Mouse (Mus musculus): ENCODE measurements around the gene 1700042G07Rik. TPM values are rescaled to one million over a fixed set of nuclear protein-coding genes. Genes with fewer than 3 reads are reported as not detected.

1700042G07Rik gene
- polyA plus RNA-seq (2012; ENCODE audit: insufficient read depth, insufficient read length, missing spikeins): not detected in 2 replicates

DNA sequence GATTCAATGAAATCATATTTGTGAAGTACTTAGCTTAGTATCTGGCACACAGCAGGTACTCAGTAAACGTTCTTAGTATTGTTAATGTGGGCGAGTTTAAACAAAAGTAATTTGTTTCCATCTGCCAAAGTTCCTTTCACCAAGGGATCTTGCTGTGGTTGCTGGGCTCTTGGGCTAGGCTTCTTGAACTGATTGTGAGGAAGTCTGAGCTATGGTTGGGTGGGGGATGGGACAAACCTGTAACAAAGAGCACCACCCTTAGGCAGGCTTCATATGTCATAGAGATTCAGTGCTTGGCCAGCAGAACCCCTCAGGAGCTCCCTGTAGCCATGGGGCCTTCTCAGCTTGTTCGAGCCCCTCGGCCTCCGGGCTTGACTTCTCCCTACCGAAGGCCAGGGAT is at the start of gene 1700042G07Rik, which contains the start of gene Gm49337:
Gene 1700042G07Rik, plus strand, starts transcription at position 301 of the 400 bp plus-strand sequence.
Gene Gm49337, plus strand, starts transcription at position 313 of the 400 bp plus-strand sequence.
- Histone ChIP-seq H3K4me3 (ENCODE audit: insufficient read depth, low read length) (no peak within 1 kb of the TSS), H3K27ac (ENCODE audit: insufficient read depth, low read depth, low read length) (no peak within 1 kb of the TSS), H3K4me1 (ENCODE audit: control insufficient read depth, insufficient read depth, low read length) (peaks cover 37% of the 10 kb centered on the region)
- TF ChIP-seq CTCF (IDR thresholded peaks at IDR 0.05; ENCODE audit: low read depth, low read length) (no peak), POLR2A (IDR thresholded peaks at IDR 0.05; ENCODE audit: borderline replicate concordance, low read depth, low read length) (no peak)

GRCm38 (mm10) chr4:116123602-116124519 is 49.3 kb upstream of the 1700042G07Rik start, which contains the start of the genes Rad54l and Pomgnt1:
Gene Rad54l (minus strand): TSS chr4:116123690.
Gene Pomgnt1 (plus strand): TSS chr4:116123840.
- Histone ChIP-seq H3K4me3 (ENCODE audit: insufficient read depth, low read length) (peak within 1 kb of the TSS; percentile 72), H3K27ac (ENCODE audit: insufficient read depth, low read depth, low read length) (peak within 1 kb of the TSS; percentile 43), H3K4me1 (ENCODE audit: control insufficient read depth, insufficient read depth, low read length) (peaks cover 8% of the 10 kb centered on the region)
- TF ChIP-seq CTCF (IDR thresholded peaks at IDR 0.05; ENCODE audit: low read depth, low read length) (no peak), POLR2A (IDR thresholded peaks at IDR 0.05; ENCODE audit: borderline replicate concordance, low read depth, low read length) (0 out of 2 replicates have a peak, but pooled peaks have one; percentile 53)

GRCm38 (mm10) chr4:116125803-116126386 is 47.3 kb upstream of the 1700042G07Rik start:
- Histone ChIP-seq H3K4me1 (ENCODE audit: control insufficient read depth, insufficient read depth, low read length) (peaks cover 8% of the 10 kb centered on the region), H3K27ac (ENCODE audit: insufficient read depth, low read depth, low read length) (no peak overlapping the region), H3K4me3 (ENCODE audit: insufficient read depth, low read length) (no peak overlapping the region)
- TF ChIP-seq CTCF (IDR thresholded peaks at IDR 0.05; ENCODE audit: low read depth, low read length) (no peak), POLR2A (IDR thresholded peaks at IDR 0.05; ENCODE audit: borderline replicate concordance, low read depth, low read length) (no peak)

DNA sequence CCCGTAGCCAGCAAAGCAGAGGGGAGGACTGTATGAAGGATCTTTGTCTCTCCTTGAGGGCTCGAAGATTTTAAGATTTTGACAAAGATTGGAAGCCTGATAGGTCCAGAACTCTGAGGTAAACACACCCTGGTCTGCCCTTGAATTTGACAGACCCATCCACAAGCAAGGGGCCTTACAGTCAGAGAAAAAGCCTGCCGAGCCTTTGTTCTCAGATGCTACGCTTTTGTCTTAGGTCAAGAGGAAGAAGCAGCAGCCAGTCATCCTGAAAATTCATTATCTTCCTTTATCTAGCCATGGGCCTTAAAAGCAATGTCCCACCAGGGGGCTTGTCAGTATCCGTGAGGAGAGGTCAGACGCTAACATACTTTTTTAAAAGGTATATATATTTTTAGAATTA is 45.2 kb upstream of the 1700042G07Rik start:
- Histone ChIP-seq H3K27ac (ENCODE audit: insufficient read depth, low read depth, low read length) (no peak overlapping the region), H3K4me3 (ENCODE audit: insufficient read depth, low read length) (no peak overlapping the region), H3K4me1 (ENCODE audit: control insufficient read depth, insufficient read depth, low read length) (peaks cover 8% of the 10 kb centered on the region)
- TF ChIP-seq CTCF (IDR thresholded peaks at IDR 0.05; ENCODE audit: low read depth, low read length) (no peak), POLR2A (IDR thresholded peaks at IDR 0.05; ENCODE audit: borderline replicate concordance, low read depth, low read length) (no peak)

DNA sequence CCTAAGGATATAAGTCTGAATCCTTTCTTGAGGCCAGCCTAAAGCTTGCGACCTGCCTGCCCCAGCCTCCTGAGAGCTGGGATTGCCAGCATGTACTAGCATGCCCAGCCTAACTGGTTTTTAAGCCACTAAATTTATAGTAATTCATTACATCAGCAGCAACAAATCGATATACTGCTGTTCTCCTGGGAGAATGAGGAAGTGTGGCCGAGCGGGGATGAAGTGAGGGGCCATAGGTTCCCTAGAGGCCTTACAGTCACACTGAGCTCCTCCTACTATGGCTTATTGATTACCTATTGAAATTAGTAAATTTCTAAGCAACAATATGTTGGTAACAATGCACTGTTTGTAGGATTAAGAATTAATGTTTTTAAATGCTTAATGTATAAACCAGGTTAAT is 40.0 kb upstream of the 1700042G07Rik start:
- TF ChIP-seq CTCF (IDR thresholded peaks at IDR 0.05; ENCODE audit: low read depth, low read length) (no peak), POLR2A (IDR thresholded peaks at IDR 0.05; ENCODE audit: borderline replicate concordance, low read depth, low read length) (no peak)
- H3K4me3 ChIP-seq (ENCODE audit: insufficient read depth, low read length): no peak overlapping the region
- no peak overlapping the region for H3K27ac ChIP-seq (ENCODE audit: insufficient read depth, low read depth, low read length)
- peaks cover 2% of the 10 kb centered on the region for H3K4me1 ChIP-seq (ENCODE audit: control insufficient read depth, insufficient read depth, low read length)

DNA sequence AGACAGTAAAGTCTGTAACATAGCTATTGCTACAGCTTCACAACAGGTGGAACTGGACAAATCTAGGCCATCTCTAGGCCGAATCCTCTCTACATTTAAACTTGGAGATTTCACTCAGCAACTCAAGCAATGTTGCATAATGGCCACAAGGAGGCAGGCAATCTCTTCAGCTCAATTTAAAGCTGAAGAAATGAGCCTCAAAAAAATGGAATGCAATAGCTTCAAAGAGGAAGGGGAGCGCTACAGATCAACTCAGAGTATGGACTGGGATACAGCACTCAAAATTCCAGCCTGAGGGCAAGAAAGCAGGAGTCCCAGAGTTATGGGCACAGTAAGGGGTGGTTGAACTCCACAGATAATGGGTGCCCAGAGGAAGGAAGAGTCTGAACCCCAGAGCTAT is 38.2 kb upstream of the 1700042G07Rik start:
- H3K4me1 ChIP-seq (ENCODE audit: control insufficient read depth, insufficient read depth, low read length): peaks cover 2% of the 10 kb centered on the region
- H3K27ac ChIP-seq (ENCODE audit: insufficient read depth, low read depth, low read length): no peak overlapping the region
- TF ChIP-seq POLR2A (IDR thresholded peaks at IDR 0.05; ENCODE audit: borderline replicate concordance, low read depth, low read length) (no peak), CTCF (IDR thresholded peaks at IDR 0.05; ENCODE audit: low read depth, low read length) (peak; percentile 42; the same call in 1 of the 2 replicates)
- no peak overlapping the region for H3K4me3 ChIP-seq (ENCODE audit: insufficient read depth, low read length)

DNA sequence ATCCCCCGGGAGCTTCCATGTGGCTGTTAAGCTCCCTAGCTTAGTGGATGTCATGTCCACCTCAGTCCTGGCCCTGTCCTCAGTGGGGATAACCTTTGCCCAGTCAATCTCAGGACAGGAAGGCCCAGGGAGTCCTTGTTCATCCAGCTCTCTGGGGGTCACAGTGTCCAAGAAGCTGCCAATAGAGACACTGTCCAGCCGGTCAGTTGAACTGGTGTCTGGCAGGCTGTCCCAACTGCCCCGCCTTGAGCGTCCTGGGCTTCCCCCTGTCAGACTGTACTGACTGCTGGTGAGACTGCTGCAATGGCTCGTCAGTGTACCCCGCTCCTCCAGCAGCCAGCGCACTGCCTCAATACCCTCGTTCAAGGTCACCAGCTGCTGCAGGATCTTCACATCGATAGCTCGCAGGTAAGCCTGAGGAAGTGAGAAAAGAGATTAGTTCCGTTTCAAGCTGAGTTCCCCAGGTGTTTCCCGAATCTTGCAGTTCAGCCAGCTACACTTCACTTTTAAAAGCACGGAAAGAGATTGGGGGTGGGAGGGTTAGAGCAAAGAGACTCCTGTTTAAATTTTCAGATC is 35.7 kb upstream of the 1700042G07Rik start:
- Histone ChIP-seq H3K27ac (ENCODE audit: insufficient read depth, low read depth, low read length) (no peak overlapping the region), H3K4me3 (ENCODE audit: insufficient read depth, low read length) (no peak overlapping the region), H3K4me1 (ENCODE audit: control insufficient read depth, insufficient read depth, low read length) (peaks cover 2% of the 10 kb centered on the region)
- TF ChIP-seq CTCF (IDR thresholded peaks at IDR 0.05; ENCODE audit: low read depth, low read length): no peak
- no peak for TF ChIP-seq POLR2A (IDR thresholded peaks at IDR 0.05; ENCODE audit: borderline replicate concordance, low read depth, low read length)

- H3K4me3 ChIP-seq (ENCODE audit: insufficient read depth, low read length): no peak overlapping the region
- 0 out of 2 replicates have a peak, but pooled peaks cover 2% of the 10 kb centered on the region for H3K4me1 ChIP-seq (ENCODE audit: control insufficient read depth, insufficient read depth, low read length)
- TF ChIP-seq CTCF (IDR thresholded peaks at IDR 0.05; ENCODE audit: low read depth, low read length): no peak
- TF ChIP-seq POLR2A (IDR thresholded peaks at IDR 0.05; ENCODE audit: borderline replicate concordance, low read depth, low read length): no peak
- H3K27ac ChIP-seq (ENCODE audit: insufficient read depth, low read depth, low read length): no peak overlapping the region
These were observed 32.2 kb upstream of the 1700042G07Rik start for GRCm38 (mm10) chr4:116140801-116141574.

GRCm38 (mm10) chr4:116141736-116142135 is 31.4 kb upstream of the 1700042G07Rik start:
- no peak for TF ChIP-seq CTCF (IDR thresholded peaks at IDR 0.05; ENCODE audit: low read depth, low read length)
- no peak for TF ChIP-seq POLR2A (IDR thresholded peaks at IDR 0.05; ENCODE audit: borderline replicate concordance, low read depth, low read length)
- no peak overlapping the region for H3K4me3 ChIP-seq (ENCODE audit: insufficient read depth, low read length)
- H3K4me1 ChIP-seq (ENCODE audit: control insufficient read depth, insufficient read depth, low read length): 0 out of 2 replicates have a peak, but pooled peaks cover 2% of the 10 kb centered on the region
- H3K27ac ChIP-seq (ENCODE audit: insufficient read depth, low read depth, low read length): no peak overlapping the region

Measured in bone marrow macrophage, adult 2 months (primary cell).